Mouse (Mus musculus) heart, embryonic 14.5 days (tissue): ENCODE data around the gene Hes3. TPM values are rescaled to one million over a fixed set of nuclear protein-coding genes. Genes with fewer than 3 reads are reported as not detected.
A peak's percentile ranks its signal among the peaks of the same experiment; 100 is the strongest.

Experiments used
- ATAC-seq: fragments of 200-750 bp; cut with Nextera tagmentation; 2 replicates; pipeline ENCODE4 v1.8.0; 2017; ENCODE audit warnings: low read depth, moderate TSS enrichment; ENCODE audit not compliant: insufficient number of reproducible peaks, insufficient read depth, low FRiP score
- H3K27ac ChIP-seq, 2 experiments: fragments of 200-500 bp in 1 of 2; fragments of 300-500 bp in 1 of 2; sonication (generic) in 1 of 2; replicated peaks in 1 of 2; 2 replicates each; pipeline ENCODE4 v1.5.1; 2012 to 2014; ENCODE audit warnings: low read depth in 2 of 2, low read length in 2 of 2, control low read depth in 1 of 2, mild to moderate bottlenecking in 1 of 2, mixed read lengths in 1 of 2; ENCODE audit not compliant: control insufficient read depth in 1 of 2, insufficient read depth in 1 of 2
- H3K27me3 ChIP-seq: fragments of 300-500 bp; sonication (generic); 2 replicates; pipeline ENCODE4 v1.6.1; 2014; ENCODE audit warnings: mild to moderate bottlenecking, low read length, control low read depth; ENCODE audit not compliant: control insufficient read depth, insufficient read depth
- H3K36me3 ChIP-seq: fragments of 300-500 bp; sonication (generic); 2 replicates; pipeline ENCODE4 v1.6.1; 2014; ENCODE audit warnings: mild to moderate bottlenecking, control low read depth, low read length, mixed read lengths; ENCODE audit not compliant: control insufficient read depth, insufficient read depth
- H3K4me1 ChIP-seq, 2 experiments: fragments of 200-500 bp in 1 of 2; fragments of 300-500 bp in 1 of 2; sonication (generic) in 1 of 2; 2 replicates each; pipeline ENCODE4 v1.6.1; 2012 to 2014; ENCODE audit warnings: low read length in 2 of 2, control low read depth in 1 of 2, mixed read lengths in 1 of 2; ENCODE audit not compliant: control insufficient read depth in 2 of 2, insufficient read depth in 2 of 2
- H3K4me2 ChIP-seq: fragments of 300-500 bp; sonication (generic); 2 replicates; pipeline ENCODE4 v1.6.1; 2014; ENCODE audit warnings: mild to moderate bottlenecking, low read length
- H3K4me3 ChIP-seq, 2 experiments: fragments of 200-500 bp in 1 of 2; fragments of 300-500 bp in 1 of 2; sonication (generic) in 1 of 2; 2 replicates each; pipeline ENCODE4 v1.5.1; 2012 to 2014; ENCODE audit warnings: low read length in 2 of 2, mild to moderate bottlenecking in 2 of 2, control low read depth in 1 of 2, low read depth in 1 of 2, moderate library complexity in 1 of 2; ENCODE audit not compliant: control insufficient read depth in 1 of 2, insufficient read depth in 1 of 2
- H3K9ac ChIP-seq: fragments of 300-500 bp; sonication (generic); 2 replicates; pipeline ENCODE4 v1.6.1; 2014; ENCODE audit warnings: mild to moderate bottlenecking, low read length
- H3K9me3 ChIP-seq: fragments of 300-500 bp; sonication (generic); 2 replicates; pipeline ENCODE4 v1.6.1; 2016; ENCODE audit warnings: low read length, control low read depth; ENCODE audit not compliant: control insufficient read depth
- WGBS: fragments of 180-500 bp; shearing (Covaris S2); extraction: QIAGEN DNeasy Blood & Tissue Kit; methylation state at CpG from one replicate; pipeline ENCODE4 v1.1.7; 2014; 5-methylcytosine and 5-hydroxymethylcytosine counted together
- polyA plus RNA-seq: library from polyadenylated mRNA; unstranded; fragments of >200 nt; fragmentation: Nextera tagmentation; extraction: Ambion mirVana; gene quantifications from 2 replicates; pipeline ENCODE4 v1.2.1, GENCODE M21; 2014

Hes3 gene
- polyA plus RNA-seq, 1 experiment from 2014 or later, result not detected

- no peaks in the 10 kb centered on the region for H3K27me3 ChIP-seq
- 86% methylated on average over 6 of the region's 6 CpGs for WGBS
- ATAC-seq, result no peak
- peaks cover 96% of the 10 kb centered on the region for H3K36me3 ChIP-seq
- H3K4me2 ChIP-seq, result no peak overlapping the region
- no peak overlapping the region for H3K27ac ChIP-seq
- H3K9ac ChIP-seq, result no peak overlapping the region
- no peaks in the 10 kb centered on the region for H3K4me1 ChIP-seq
- no peak overlapping the region for H3K4me3 ChIP-seq
- no peaks in the 10 kb centered on the region for H3K9me3 ChIP-seq
These were observed 13.2 kb upstream of the Hes3 start for GRCm38 (mm10) chr4:152304685-152305084.

- H3K4me3 ChIP-seq, result no peak overlapping the region
- H3K36me3 ChIP-seq, result peaks cover 86% of the 10 kb centered on the region
- 92% methylated on average over 10 of the region's 10 CpGs for WGBS
- no peak for ATAC-seq
- no peak overlapping the region for H3K9ac ChIP-seq
- no peaks in the 10 kb centered on the region for H3K27me3 ChIP-seq
- no peak overlapping the region for H3K27ac ChIP-seq
- H3K9me3 ChIP-seq, result no peaks in the 10 kb centered on the region
- peaks cover 4% of the 10 kb centered on the region in 2 experiments; a peak in 2 of 4 replicates for H3K4me1 ChIP-seq
- H3K4me2 ChIP-seq, result no peak overlapping the region
These were observed 11.7 kb upstream of the Hes3 start for GRCm38 (mm10) chr4:152303172-152303571.

GRCm38 (mm10) chr4:152302012-152302411, 10.6 kb upstream of the Hes3 start:
- ATAC-seq, result no peak
- H3K36me3 ChIP-seq, result peaks cover 75% of the 10 kb centered on the region
- no peak overlapping the region for H3K27ac ChIP-seq
- H3K27me3 ChIP-seq, result no peaks in the 10 kb centered on the region
- H3K4me1 ChIP-seq, result peaks cover 7 to 11% of the 10 kb centered on the region in 2 experiments
- H3K9me3 ChIP-seq, result no peaks in the 10 kb centered on the region
- no peak overlapping the region for H3K9ac ChIP-seq
- WGBS, result 75% methylated on average over 11 of the region's 11 CpGs
- no peak overlapping the region for H3K4me2 ChIP-seq
- H3K4me3 ChIP-seq, result no peak overlapping the region

GRCm38 (mm10) chr4:152300375-152300774, 8.9 kb upstream of the Hes3 start:
- H3K4me3 ChIP-seq, result no peak overlapping the region
- H3K9ac ChIP-seq, result no peak overlapping the region
- no peaks in the 10 kb centered on the region for H3K9me3 ChIP-seq
- WGBS, result 89% methylated on average over 8 of the region's 8 CpGs
- H3K4me1 ChIP-seq, result peaks cover 12 to 13% of the 10 kb centered on the region in 2 experiments
- H3K4me2 ChIP-seq, result no peak overlapping the region
- no peaks in the 10 kb centered on the region for H3K27me3 ChIP-seq
- peaks cover 59% of the 10 kb centered on the region for H3K36me3 ChIP-seq
- H3K27ac ChIP-seq, result no peak overlapping the region
- ATAC-seq, result no peak

- Histone ChIP-seq H3K4me1 (peaks cover 13% of the 10 kb centered on the region in 2 experiments), H3K4me2 (no peak overlapping the region)
- WGBS, result 81% methylated on average over 14 of the region's 14 CpGs
These were observed 7.4 kb upstream of the Hes3 start for GRCm38 (mm10) chr4:152298836-152299235.

GRCm38 (mm10) chr4:152296874-152297861, 5.7 kb upstream of the Hes3 start, which contains the start of gene Icmt:
Icmt (plus strand) TSS chr4:152297227.
- Histone ChIP-seq H3K4me1 (peaks cover 13% of the 10 kb centered on the region in 2 experiments), H3K4me3 (peak within 1 kb of the TSS; percentile 67 to 76), H3K27ac (peak within 1 kb of the TSS; percentile 59 to 82), H3K9me3 (no peaks in the 10 kb centered on the region), H3K36me3 (peaks cover 28% of the 10 kb centered on the region), H3K27me3 (peaks cover 16% of the 10 kb centered on the region), H3K4me2 (peak within 1 kb of the TSS; percentile 98), H3K9ac (peak within 1 kb of the TSS; percentile 91)
- under 1% methylated on average over 109 of the region's 119 CpGs for WGBS
- peak; percentile 93 for ATAC-seq

More at GRCm38 (mm10) chr4:152298836-152299235, 7.4 kb upstream of the Hes3 start:
- H3K9ac ChIP-seq, result no peak overlapping the region
- H3K27ac ChIP-seq, result no peak overlapping the region
- no peaks in the 10 kb centered on the region for H3K9me3 ChIP-seq
- peaks cover 44% of the 10 kb centered on the region for H3K36me3 ChIP-seq
- ATAC-seq, result no peak
- H3K4me3 ChIP-seq, result no peak overlapping the region
- no peaks in the 10 kb centered on the region for H3K27me3 ChIP-seq

GRCm38 (mm10) chr4:152296371-152296770, 4.9 kb upstream of the Hes3 start:
- peak overlapping the region; percentile 76 for H3K9ac ChIP-seq
- peaks cover 13% of the 10 kb centered on the region in 2 experiments for H3K4me1 ChIP-seq
- H3K9me3 ChIP-seq, result no peaks in the 10 kb centered on the region
- H3K4me3 ChIP-seq, result peak overlapping the region; percentile 55 to 76
- peak overlapping the region; percentile 98 for H3K4me2 ChIP-seq
- WGBS, result 11% methylated on average over 8 of the region's 8 CpGs
- H3K36me3 ChIP-seq, result peaks cover 21% of the 10 kb centered on the region
- peak overlapping the region; percentile 59 to 82 for H3K27ac ChIP-seq
- H3K27me3 ChIP-seq, result peaks cover 24% of the 10 kb centered on the region
- no peak for ATAC-seq
